Mouse (Mus musculus) embryonic facial prominence, embryonic 10.5 days (tissue): ENCODE measurements around the gene Nid1. TPM values are rescaled to one million over a fixed set of nuclear protein-coding genes. Genes with fewer than 3 reads are reported as not detected.
"Not testable (repeated sequence)": the region's sequence is repeated elsewhere in the genome, so short reads cannot be mapped to it uniquely, and the experiment has no call there.

Experiments
- DNase-seq: peaks from one replicate; pipeline ENCODE4 v3.0.0-alpha.2; 2017; ENCODE audit warnings: low spot score
- H3K27ac ChIP-seq: fragments of 300-500 bp; sonication (generic); replicated peaks from 2 replicates; pipeline ENCODE4 v1.5.1; 2016; ENCODE audit warnings: mild to moderate bottlenecking
- H3K27me3 ChIP-seq: fragments of 300-500 bp; sonication (generic); replicated peaks from 2 replicates; pipeline ENCODE4 v1.6.1; 2016; ENCODE audit warnings: low read depth, mild to moderate bottlenecking; ENCODE audit not compliant: poor library complexity, severe bottlenecking
- H3K36me3 ChIP-seq: fragments of 300-500 bp; sonication (generic); replicated peaks from 2 replicates; pipeline ENCODE4 v1.6.1; 2016; ENCODE audit warnings: mild to moderate bottlenecking, moderate library complexity
- H3K4me1 ChIP-seq: fragments of 300-500 bp; sonication (generic); 2 replicates; pipeline ENCODE4 v1.6.1; 2016
- H3K4me3 ChIP-seq: fragments of 300-500 bp; sonication (generic); 2 replicates; pipeline ENCODE4 v1.5.1; 2016; ENCODE audit warnings: mild to moderate bottlenecking, moderate library complexity
- H3K9me3 ChIP-seq: fragments of 300-500 bp; sonication (generic); 2 replicates; pipeline ENCODE4 v1.6.1; 2016; ENCODE audit warnings: mild to moderate bottlenecking
- WGBS: fragments of 180-500 bp; shearing (Covaris S2); methylation state at CpG from one replicate; pipeline ENCODE4 v1.1.7; 2016; 5-methylcytosine and 5-hydroxymethylcytosine counted together
- polyA plus RNA-seq: library from polyadenylated mRNA; unstranded; fragments of >200 nt; fragmentation: Nextera tagmentation; extraction: Ambion mirVana; gene quantifications from 2 replicates; pipeline ENCODE4 v1.2.1, GENCODE M21; 2016

Gene Nid1
- polyA plus RNA-seq, 1 experiment from 2014 or later = 59.0 TPM

DNA sequence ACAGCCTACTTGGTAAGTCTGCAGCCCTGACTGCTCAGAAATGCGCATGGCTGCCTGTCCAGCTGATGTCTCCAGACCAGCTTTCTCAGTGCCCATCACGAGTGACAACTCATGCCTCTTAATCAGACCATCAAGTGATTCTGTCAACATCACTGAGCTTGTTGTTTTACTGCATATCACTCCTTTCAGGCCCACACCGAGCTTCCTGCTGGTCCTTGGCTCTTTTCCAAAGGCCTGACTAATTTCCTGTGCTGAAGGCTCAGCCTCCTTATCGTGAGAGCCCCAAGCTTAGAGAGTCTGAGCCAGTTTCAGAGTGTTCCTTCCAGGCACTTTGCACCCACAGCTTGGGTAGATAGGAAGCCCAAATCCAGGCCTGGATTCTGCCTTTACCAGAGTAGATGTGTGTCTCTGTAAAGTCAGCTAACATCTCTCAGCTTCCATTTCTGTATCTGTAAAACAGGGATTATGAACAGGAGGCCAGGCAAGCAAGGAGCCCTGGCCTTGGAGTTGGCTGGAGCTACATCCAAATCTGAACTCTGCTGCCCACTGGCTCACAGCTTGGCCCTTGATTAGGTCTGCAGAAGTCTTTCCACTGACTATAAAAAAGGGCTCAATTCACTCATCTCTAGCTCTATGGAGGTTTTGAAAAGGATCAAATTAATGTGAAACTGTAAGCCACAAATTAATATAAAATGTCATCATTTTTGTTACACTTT is 101.4 kb downstream of the Nid1 start:
- no peaks in the 10 kb centered on the region for H3K9me3 ChIP-seq
- no peaks in the 10 kb centered on the region for H3K4me1 ChIP-seq
- no peak overlapping the region for H3K27ac ChIP-seq
- DNase-seq = no peak
- 57% methylated on average over 4 of the region's 4 CpGs for WGBS
- H3K27me3 ChIP-seq = no peaks in the 10 kb centered on the region
- no peaks in the 10 kb centered on the region for H3K36me3 ChIP-seq
- H3K4me3 ChIP-seq = no peak overlapping the region

DNA sequence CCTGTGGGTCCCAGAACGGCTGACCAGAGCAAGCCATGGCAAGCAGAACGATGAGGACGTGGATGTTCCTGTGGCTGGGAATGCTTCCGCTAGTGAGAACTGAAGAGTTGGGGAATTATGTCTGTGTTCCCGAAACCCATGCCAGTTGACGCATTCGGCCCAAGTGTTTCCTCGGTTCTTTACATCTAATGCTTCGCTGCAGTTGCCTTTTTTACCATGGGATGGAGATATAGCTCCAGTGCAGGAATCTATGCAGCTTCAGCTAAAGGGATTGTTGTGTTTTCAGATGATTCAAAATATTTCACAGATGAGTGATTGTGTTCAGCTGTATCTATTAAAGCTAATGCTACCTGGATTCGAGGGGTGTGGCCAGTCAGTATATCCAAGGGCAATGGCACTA is 105.7 kb downstream of the Nid1 start:
- not testable (repeated sequence) for H3K36me3 ChIP-seq, H3K4me3 ChIP-seq, DNase-seq, H3K9me3 ChIP-seq, H3K4me1 ChIP-seq, H3K27me3 ChIP-seq, H3K27ac ChIP-seq
- 92% methylated on average over 10 of the region's 10 CpGs for WGBS

DNA sequence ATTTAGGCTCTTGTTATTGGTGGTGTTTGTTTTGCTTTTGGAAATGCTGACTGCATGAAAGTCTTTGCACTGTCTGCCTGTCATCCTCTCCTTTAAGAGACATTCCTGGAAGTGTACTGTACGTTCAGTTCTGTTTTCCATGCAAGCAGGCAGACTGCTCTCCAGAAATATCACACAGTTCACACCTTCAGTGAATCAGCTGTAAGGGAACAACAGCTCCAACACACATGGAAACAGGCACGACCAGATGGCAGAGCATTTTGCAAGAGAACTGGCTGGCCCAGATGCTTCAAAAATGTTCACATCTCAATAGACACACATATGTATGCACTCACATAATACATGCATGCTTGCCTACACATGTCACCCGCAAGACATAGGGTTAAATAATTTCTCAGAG is 109.4 kb downstream of the Nid1 start:
- no peak for DNase-seq
- Histone ChIP-seq H3K4me3 (no peak overlapping the region), H3K27ac (no peak overlapping the region), H3K9me3 (no peaks in the 10 kb centered on the region; the same call in 1 of the 2 replicates), H3K27me3 (no peaks in the 10 kb centered on the region), H3K4me1 (peaks cover 9% of the 10 kb centered on the region; the same call in 1 of the 2 replicates), H3K36me3 (no peaks in the 10 kb centered on the region)
- 76% methylated on average over 3 of the region's 3 CpGs for WGBS

- no peaks in the 10 kb centered on the region for H3K36me3 ChIP-seq
- H3K4me1 ChIP-seq = peaks cover 9% of the 10 kb centered on the region; the same call in 1 of the 2 replicates
- H3K9me3 ChIP-seq = no peaks in the 10 kb centered on the region; the same call in 1 of the 2 replicates
- WGBS = 89% methylated on average over 4 of the region's 4 CpGs
- H3K27ac ChIP-seq = no peak overlapping the region
- H3K4me3 ChIP-seq = no peak overlapping the region
- DNase-seq = no peak
- no peaks in the 10 kb centered on the region for H3K27me3 ChIP-seq
These were observed 110.5 kb downstream of the Nid1 start for GRCm38 (mm10) chr13:13547889-13548288.

DNA sequence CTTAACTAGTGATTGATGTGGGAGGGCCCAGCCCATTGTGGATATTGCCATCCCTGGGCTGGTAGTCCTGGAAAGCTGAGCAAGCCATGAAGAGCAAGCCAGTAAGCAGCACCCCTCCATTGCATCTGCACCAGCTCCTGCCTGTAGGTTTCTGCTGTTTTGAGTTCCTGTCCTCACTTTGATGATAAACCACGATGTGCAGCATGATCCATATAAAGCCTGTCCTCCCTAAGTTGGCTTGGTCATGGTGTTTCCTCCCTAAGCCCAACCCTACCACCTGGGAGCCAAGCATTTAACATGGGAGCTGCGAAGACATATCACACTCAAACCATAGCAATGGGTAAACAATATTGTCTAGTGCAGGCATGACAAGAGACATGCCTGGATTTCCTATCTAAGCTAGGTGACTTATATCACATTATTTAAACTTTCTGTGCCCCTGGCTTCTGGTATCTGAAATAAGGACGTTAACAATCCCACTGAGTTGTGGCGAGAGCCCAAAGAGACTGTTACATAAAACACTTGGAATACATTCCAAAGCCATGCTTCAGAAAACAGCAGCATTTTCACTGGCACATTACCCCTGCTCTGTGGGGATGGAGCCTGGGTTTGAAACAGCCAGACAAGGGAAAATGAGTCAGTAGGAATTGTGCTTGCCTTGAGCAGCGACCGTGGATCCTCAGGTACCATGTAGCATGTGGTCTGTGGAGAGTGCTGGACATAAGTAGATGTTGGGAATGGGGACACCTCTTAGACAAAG is 111.3 kb downstream of the Nid1 start:
- WGBS = 88% methylated on average over 6 of the region's 6 CpGs
- no peaks in the 10 kb centered on the region; the same call in 1 of the 2 replicates for H3K9me3 ChIP-seq
- no peak overlapping the region for H3K4me3 ChIP-seq
- H3K27ac ChIP-seq = no peak overlapping the region
- H3K36me3 ChIP-seq = no peaks in the 10 kb centered on the region
- no peaks in the 10 kb centered on the region for H3K27me3 ChIP-seq
- no peak for DNase-seq
- peaks cover 9% of the 10 kb centered on the region; the same call in 1 of the 2 replicates for H3K4me1 ChIP-seq

DNA sequence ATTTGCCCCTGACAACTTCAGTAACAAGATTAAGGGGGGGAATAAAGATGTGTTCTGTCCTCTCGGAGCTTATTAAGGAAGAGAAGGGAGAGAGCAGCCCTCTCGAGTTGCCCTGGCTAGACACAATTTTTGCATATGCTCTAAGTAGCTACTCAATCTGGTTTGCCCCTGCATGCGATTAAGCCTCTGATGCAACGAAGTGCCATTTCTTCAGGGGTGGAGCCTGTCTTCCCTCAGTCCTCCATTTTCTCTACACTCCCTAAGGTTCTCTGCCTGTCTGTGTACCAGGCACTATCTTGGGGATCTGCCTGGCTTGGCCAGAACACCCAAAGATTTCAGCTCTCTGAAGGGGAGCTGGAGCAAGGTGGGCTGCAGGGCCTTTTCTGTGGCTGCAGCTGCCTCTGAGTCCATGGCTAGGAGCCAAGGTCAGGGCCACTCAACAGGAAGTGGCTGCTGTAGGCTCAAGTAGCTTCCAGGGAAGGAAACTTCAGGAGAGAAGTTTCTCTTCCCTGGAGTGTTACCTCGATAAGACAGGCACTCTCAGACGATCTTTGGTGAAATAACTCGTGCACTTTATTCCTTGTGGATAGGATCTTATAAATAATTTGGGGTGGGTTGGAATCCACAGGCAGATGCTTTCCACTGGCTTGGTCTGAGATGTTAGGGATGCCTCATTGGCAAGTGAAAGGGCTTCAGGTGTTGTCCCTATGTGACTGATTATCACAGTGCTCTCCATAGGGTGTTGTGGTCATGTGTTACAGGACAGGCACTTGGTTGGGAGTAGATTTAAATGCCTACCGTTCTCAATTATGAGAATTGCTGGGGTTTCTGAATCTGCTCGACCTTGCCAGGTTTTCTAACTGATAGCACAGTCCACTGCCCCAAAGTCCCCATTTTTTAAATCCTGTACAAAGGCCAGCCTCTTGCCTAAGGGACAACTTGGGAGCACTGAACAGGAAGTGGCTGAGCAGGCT is 112.6 kb downstream of the Nid1 start:
- H3K9me3 ChIP-seq = no peaks in the 10 kb centered on the region
- DNase-seq = no peak
- no peaks in the 10 kb centered on the region for H3K36me3 ChIP-seq
- no peak overlapping the region; the same call in 1 of the 2 replicates for H3K27ac ChIP-seq
- H3K4me1 ChIP-seq = peaks cover 9% of the 10 kb centered on the region; the same call in 1 of the 2 replicates
- H3K27me3 ChIP-seq = no peaks in the 10 kb centered on the region
- 73% methylated on average over 9 of the region's 9 CpGs for WGBS
- H3K4me3 ChIP-seq = no peak overlapping the region

DNA sequence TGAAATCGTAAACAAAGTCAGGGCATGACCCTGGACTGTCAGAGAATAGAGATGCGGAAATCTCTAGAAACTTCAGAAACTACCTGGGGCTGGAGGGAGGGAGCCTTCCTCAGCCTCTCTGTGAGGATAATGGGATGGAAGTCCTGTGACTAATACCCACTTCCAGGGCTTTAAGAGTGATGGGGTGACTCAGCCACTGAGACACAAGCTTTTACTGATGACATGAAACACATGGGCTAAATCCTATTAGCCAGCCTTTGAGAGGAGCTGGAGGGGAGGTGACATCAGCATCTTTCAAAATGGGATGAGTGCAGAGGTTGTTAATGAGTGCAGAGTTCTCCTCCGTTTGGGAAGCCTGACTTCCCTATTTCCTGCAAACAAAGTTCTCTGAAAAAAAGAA is 114.7 kb downstream of the Nid1 start:
- Histone ChIP-seq H3K9me3 (no peaks in the 10 kb centered on the region), H3K27ac (no peak overlapping the region), H3K36me3 (no peaks in the 10 kb centered on the region), H3K4me3 (no peak overlapping the region), H3K27me3 (no peaks in the 10 kb centered on the region), H3K4me1 (peaks cover 5% of the 10 kb centered on the region; the same call in 1 of the 2 replicates)
- no peak for DNase-seq
- 37% methylated on average over 3 of the region's 3 CpGs for WGBS

DNA sequence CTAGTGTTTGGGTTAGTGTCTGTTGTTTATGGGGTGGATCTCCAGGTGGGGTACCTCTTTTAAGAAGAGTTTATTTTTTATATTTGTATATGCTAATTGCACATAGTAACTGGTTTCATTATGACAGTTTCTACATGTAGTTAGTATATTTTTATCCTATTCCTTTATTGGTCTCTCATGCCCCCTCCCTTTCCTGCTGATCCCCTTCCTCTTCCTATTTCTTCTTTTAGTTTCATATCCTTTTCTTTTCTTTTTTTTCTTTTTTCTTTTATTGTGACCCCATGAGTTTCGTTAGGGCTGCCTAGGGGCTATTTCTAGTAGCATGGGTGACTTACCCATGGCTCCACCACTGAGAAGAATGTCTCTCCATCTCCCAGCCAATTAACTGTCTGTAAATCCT is 116.3 kb downstream of the Nid1 start:
- H3K27ac ChIP-seq = no peak overlapping the region
- H3K4me1 ChIP-seq = peaks cover 5% of the 10 kb centered on the region; the same call in 1 of the 2 replicates
- H3K9me3 ChIP-seq = no peaks in the 10 kb centered on the region
- no peak for DNase-seq
- no peak overlapping the region for H3K4me3 ChIP-seq
- H3K36me3 ChIP-seq = no peaks in the 10 kb centered on the region
- 74% methylated on average over 1 of the region's 1 CpGs for WGBS
- no peaks in the 10 kb centered on the region for H3K27me3 ChIP-seq

DNA sequence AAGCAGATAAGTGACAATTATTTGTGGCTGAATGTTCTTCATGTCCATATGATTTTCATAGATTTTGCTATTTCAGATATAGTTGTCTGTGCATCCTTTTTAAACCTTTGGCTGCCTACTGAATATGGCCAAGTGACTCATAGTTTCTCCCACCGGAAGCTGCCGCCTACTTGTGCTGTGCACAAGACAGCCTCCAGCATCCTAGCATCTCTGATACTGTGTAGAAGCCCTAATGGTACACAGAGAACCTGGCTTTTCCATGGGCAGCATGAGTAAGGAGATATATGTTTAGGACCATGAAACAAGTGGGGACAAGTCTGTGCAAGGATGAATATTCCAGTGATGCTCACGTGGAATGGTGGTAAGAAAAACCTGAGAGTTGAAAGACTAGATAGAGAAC is 117.8 kb downstream of the Nid1 start:
- H3K4me1 ChIP-seq = no peaks in the 10 kb centered on the region
- H3K4me3 ChIP-seq = no peak overlapping the region
- no peaks in the 10 kb centered on the region for H3K36me3 ChIP-seq
- WGBS = 93% methylated on average over 3 of the region's 3 CpGs
- no peak overlapping the region for H3K27ac ChIP-seq
- no peaks in the 10 kb centered on the region for H3K27me3 ChIP-seq
- no peaks in the 10 kb centered on the region for H3K9me3 ChIP-seq
- no peak for DNase-seq

DNA sequence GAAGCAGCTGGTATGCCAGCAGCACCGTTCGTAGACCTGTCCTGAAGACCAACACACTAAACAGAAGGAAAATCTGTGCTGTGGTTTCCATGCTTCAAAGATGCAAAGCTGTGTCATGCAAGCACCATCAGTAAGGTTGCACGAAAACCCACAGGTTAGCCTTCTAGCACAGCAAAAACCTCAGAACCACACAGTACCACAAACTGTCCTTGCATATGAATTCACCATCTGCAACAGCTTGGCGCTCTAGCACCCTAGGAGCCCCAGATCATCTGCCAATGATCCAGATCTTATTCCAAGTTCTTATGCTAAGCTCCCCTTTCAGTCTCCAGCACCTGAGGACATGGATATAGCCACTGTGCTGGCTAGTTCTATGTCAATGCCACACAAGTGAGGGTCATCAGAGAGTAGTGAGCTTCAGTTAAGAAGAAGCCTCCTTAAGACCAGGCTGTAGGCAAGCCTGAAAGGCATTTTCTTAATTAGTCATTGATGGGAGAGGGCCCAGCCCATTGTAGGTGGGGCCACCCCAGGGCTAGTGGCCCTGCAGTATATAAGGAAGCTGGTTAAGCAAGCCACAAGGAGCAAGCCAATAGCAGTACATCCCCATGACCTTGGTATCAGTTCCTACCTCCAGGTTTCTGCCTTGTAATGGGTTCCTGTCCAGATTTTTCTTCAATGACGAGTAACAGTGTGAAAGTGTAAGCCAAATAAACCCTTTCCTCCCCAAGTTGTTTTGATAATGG is 119.8 kb downstream of the Nid1 start:
- no peaks in the 10 kb centered on the region for H3K27me3 ChIP-seq
- 85% methylated on average over 5 of the region's 5 CpGs for WGBS

GRCm38 (mm10) chr13:13558251-13558650 is 120.9 kb downstream of the Nid1 start:
- DNase-seq = no peak
- Histone ChIP-seq H3K4me1 (no peaks in the 10 kb centered on the region), H3K27ac (no peak overlapping the region), H3K27me3 (no peaks in the 10 kb centered on the region), H3K36me3 (no peaks in the 10 kb centered on the region), H3K4me3 (no peak overlapping the region), H3K9me3 (no peaks in the 10 kb centered on the region)
- whole genome bisulfite sequencing = 69% methylated on average over 2 of the region's 2 CpGs

More for the DNA sequence above, 119.8 kb downstream of the Nid1 start:
- H3K27ac ChIP-seq = no peak overlapping the region
- no peak overlapping the region for H3K4me3 ChIP-seq
- H3K4me1 ChIP-seq = no peaks in the 10 kb centered on the region
- no peak for DNase-seq
- no peaks in the 10 kb centered on the region for H3K9me3 ChIP-seq
- no peaks in the 10 kb centered on the region for H3K36me3 ChIP-seq

DNA sequence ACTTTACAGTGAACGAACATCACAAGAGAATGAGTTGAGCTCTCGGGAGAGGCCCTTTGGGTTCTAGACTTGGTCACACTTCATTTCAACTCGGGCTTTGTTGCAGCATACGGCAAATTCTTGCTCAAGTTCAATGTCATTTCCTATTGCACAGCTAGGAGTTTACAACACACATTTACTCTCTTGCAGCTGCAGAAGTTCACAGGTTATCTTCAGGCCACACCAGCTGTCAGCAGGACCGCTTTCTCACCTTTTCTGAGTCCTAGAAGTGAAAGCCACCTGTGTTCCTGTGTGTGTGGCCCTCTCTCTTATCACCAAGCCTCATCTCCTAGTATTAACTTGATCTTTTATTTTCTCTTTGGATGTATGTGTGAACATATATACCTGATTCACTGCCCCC is 121.5 kb downstream of the Nid1 start:
- DNase-seq = no peak
- Histone ChIP-seq H3K27me3 (no peaks in the 10 kb centered on the region), H3K4me3 (no peak overlapping the region), H3K27ac (no peak overlapping the region), H3K4me1 (no peaks in the 10 kb centered on the region), H3K9me3 (no peaks in the 10 kb centered on the region), H3K36me3 (no peaks in the 10 kb centered on the region)
- WGBS = 82% methylated on average over 5 of the region's 5 CpGs
